Mouse (Mus musculus) G1E (cell line): ENCODE data around the gene Inha. TPM values are rescaled to one million over a fixed set of nuclear protein-coding genes. Genes with fewer than 3 reads are reported as not detected.

Experiments used
- ATAC-seq: 2 replicates; pipeline ENCODE4 v1.8.0; 2016; ENCODE audit warnings: mild to moderate bottlenecking; ENCODE audit not compliant: insufficient number of reproducible peaks, poor library complexity, low FRiP score, severe bottlenecking; ENCODE audit errors: extremely low read depth
- DNase-seq: peaks from one replicate; pipeline ENCODE4 v3.0.0; 2012; ENCODE audit warnings: low spot score
- H3K27me3 ChIP-seq: 2 replicates; pipeline ENCODE4 v1.6.1; 2012; ENCODE audit warnings: mild to moderate bottlenecking, low read length, inconsistent platforms; ENCODE audit not compliant: insufficient read depth
- H3K36me3 ChIP-seq: replicated peaks from 2 replicates; pipeline ENCODE3; 2012; ENCODE audit warnings: mild to moderate bottlenecking, inconsistent platforms
- H3K4me1 ChIP-seq: 2 replicates; pipeline ENCODE4 v1.6.1; 2012; ENCODE audit warnings: low read depth, low read length, inconsistent platforms, mixed read lengths; ENCODE audit not compliant: insufficient read depth
- H3K4me3 ChIP-seq: 2 replicates; pipeline ENCODE4 v1.5.1; 2012; ENCODE audit warnings: low read depth, mild to moderate bottlenecking, inconsistent platforms, low read length, moderate library complexity, mixed read lengths
- H3K9me3 ChIP-seq: replicated peaks from 2 replicates; pipeline ENCODE4 v1.6.1; 2012; ENCODE audit warnings: inconsistent platforms
- CTCF ChIP-seq: IDR thresholded peaks from 2 replicates; pipeline ENCODE4 v1.5.1; 2012; ENCODE audit warnings: low read depth, low read length, inconsistent platforms, mixed read lengths
- GATA1 ChIP-seq: IDR thresholded peaks from 2 replicates; pipeline ENCODE4 v1.6.1; 2012; ENCODE audit warnings: borderline replicate concordance, low read length, inconsistent platforms, mixed read lengths
- GATA2 ChIP-seq: IDR thresholded peaks from 2 replicates; pipeline ENCODE4 v1.6.1; 2012; ENCODE audit warnings: low read depth, low read length, inconsistent platforms, borderline replicate concordance
- POLR2AphosphoS5 ChIP-seq: IDR thresholded peaks from 2 replicates; pipeline ENCODE4 v1.6.1; 2012; ENCODE audit warnings: low read depth, low read length, inconsistent platforms; ENCODE audit not compliant: insufficient replicate concordance
- TAL1 ChIP-seq: conservative IDR thresholded peaks from 2 replicates; pipeline ENCODE4 v1.6.1; 2012; ENCODE audit warnings: low read depth, low read length, inconsistent platforms, mixed read lengths
- polyA plus RNA-seq: library from polyadenylated mRNA; stranded (reverse); fragments of >175 nt; gene quantifications from 2 replicates; pipeline ENCODE4 v1.2.3, GENCODE M21; 2012
- total RNA-seq, 2 experiments: library from RNA; stranded (forward) in 1 of 2; stranded (reverse) in 1 of 2; fragments of 200-1000 nt in 1 of 2; fragments of >200 nt in 1 of 2; fragmentation: Nextera tagmentation in 1 of 2; gene quantifications; 2 replicates each; pipeline ENCODE4 v1.2.3; 2014 to 2017

The Inha gene
- total and polyA plus RNA-seq, 3 experiments, result not detected

DNA sequence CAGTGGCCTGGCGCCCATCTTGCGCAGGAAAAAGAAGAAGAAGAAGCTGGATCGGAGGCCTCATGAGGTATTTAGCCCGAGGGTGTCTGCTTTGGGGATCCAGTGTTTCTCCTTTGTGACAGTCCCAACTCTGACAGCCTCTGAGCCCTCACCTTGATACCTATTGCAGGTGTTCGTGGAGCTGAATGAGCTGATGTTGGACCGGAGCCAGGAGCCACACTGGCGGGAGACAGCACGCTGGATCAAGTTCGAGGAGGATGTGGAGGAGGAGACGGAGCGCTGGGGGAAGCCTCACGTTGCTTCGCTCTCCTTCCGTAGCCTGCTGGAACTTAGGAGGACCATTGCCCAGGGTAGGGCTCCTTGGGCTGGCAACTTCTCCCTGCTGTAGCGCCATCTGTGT is 43.7 kb downstream of the Inha start:
- H3K4me1 ChIP-seq, result no peaks in the 10 kb centered on the region; the same call in 1 of the 2 replicates
- DNase-seq (no peak), ATAC-seq (no peak)
- no peaks in the 10 kb centered on the region for H3K36me3 ChIP-seq
- peaks cover 10% of the 10 kb centered on the region; the same call in 1 of the 2 replicates for H3K27me3 ChIP-seq
- H3K9me3 ChIP-seq, result no peaks in the 10 kb centered on the region
- TF ChIP-seq GATA1, result no peak
- TF ChIP-seq CTCF, result no peak
- no peak for TF ChIP-seq TAL1
- TF ChIP-seq POLR2AphosphoS5, result no peak
- no peak for TF ChIP-seq GATA2
- no peak overlapping the region for H3K4me3 ChIP-seq

DNA sequence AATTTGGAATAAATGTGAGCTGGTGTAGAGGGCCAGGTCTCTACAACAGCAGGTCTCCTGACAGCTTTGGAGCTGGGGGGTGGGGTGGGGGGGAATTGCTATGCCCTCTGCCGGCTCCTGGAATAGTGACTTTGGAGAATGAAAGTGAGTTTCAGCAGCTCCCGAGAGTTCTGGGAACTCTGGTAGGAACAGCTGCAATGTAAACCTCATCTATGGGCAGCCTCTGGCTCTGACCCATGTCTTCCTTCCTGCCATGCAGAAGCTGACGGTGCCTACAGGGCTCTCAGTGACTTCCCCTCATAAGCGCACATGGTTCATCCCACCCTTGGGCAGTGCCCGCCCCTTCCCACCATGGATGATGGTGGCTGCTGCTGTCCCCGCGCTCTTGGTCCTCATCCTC is 48.8 kb downstream of the Inha start:
- Histone ChIP-seq H3K36me3 (no peaks in the 10 kb centered on the region), H3K9me3 (no peaks in the 10 kb centered on the region), H3K4me3 (no peak overlapping the region), H3K4me1 (peaks cover 8% of the 10 kb centered on the region), H3K27me3 (no peaks in the 10 kb centered on the region; the same call in 1 of the 2 replicates)
- TF ChIP-seq TAL1, result no peak
- TF ChIP-seq CTCF, result no peak
- no peak for TF ChIP-seq GATA1
- TF ChIP-seq POLR2AphosphoS5, result no peak
- no peak for TF ChIP-seq GATA2
- DNase-seq, result no peak
- no peak for ATAC-seq

- no peak for ATAC-seq
- TF ChIP-seq GATA2, result no peak
- TF ChIP-seq CTCF, result no peak
- TF ChIP-seq POLR2AphosphoS5, result no peak
- TF ChIP-seq TAL1, result no peak
- TF ChIP-seq GATA1, result no peak
- Histone ChIP-seq H3K36me3 (no peaks in the 10 kb centered on the region), H3K27me3 (no peaks in the 10 kb centered on the region), H3K9me3 (no peaks in the 10 kb centered on the region), H3K4me3 (no peak overlapping the region), H3K4me1 (peaks cover 8% of the 10 kb centered on the region)
- no peak for DNase-seq
Observed at GRCm38 (mm10) chr1:75556143-75556781, 49.4 kb downstream of the Inha start.

- Histone ChIP-seq H3K36me3 (no peaks in the 10 kb centered on the region), H3K4me3 (no peak overlapping the region), H3K9me3 (no peaks in the 10 kb centered on the region), H3K27me3 (no peaks in the 10 kb centered on the region), H3K4me1 (peaks cover 8% of the 10 kb centered on the region)
- no peak for DNase-seq
- ATAC-seq, result no peak
- TF ChIP-seq POLR2AphosphoS5, result no peak
- no peak for TF ChIP-seq GATA2
- TF ChIP-seq CTCF, result no peak
Observed at GRCm38 (mm10) chr1:75557041-75557440, 50.2 kb downstream of the Inha start.

DNA sequence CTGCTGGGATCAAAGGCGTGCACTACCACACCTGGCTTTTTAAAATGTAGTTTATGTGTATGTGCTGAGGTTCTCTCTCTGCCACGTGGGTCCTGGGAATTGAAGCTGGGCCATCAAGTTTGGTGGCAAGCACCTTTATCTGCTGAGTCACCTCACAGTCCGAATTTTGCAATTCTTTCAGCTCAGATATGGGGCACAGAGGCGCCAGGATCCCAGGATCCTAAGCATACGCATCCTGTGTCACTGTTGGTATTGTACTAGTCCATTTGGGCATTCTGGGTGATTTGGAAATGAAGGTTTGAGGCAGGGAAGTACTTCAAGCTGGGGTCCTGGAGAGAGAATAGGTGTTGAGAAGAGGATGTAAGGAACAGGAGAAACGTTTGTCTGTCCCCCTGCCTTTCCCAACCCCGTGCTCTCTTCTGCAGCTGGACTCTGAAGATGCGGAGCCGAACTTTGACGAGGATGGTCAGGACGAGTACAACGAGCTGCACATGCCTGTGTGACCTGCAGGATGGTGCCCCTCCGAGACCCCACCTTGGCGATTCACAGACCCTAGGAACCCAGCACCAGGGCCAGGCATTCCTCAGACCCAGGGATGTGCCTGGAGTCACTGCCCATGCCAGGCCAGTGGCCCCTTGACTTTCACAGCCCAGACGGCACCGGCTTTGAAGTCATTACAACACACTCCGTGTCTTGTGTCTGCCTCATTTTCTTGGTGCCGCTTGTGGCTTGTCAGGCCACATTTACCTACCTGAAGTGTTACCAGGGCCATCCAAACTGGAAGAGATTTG is 51.7 kb downstream of the Inha start:
- H3K4me1 ChIP-seq, result peaks cover 8% of the 10 kb centered on the region
- H3K36me3 ChIP-seq, result no peaks in the 10 kb centered on the region
- no peak overlapping the region for H3K4me3 ChIP-seq
- H3K9me3 ChIP-seq, result no peaks in the 10 kb centered on the region
- H3K27me3 ChIP-seq, result no peaks in the 10 kb centered on the region
- ATAC-seq, result no peak
- DNase-seq, result no peak
- no peak for TF ChIP-seq TAL1
- TF ChIP-seq GATA2, result no peak
- TF ChIP-seq GATA1, result no peak
- no peak for TF ChIP-seq POLR2AphosphoS5
- TF ChIP-seq CTCF, result no peak

- peak; percentile 76 for TF ChIP-seq CTCF
- no peak for TF ChIP-seq POLR2AphosphoS5
Observed at GRCm38 (mm10) chr1:75559212-75559925, 52.5 kb downstream of the Inha start.

More at GRCm38 (mm10) chr1:75559212-75559925, 52.5 kb downstream of the Inha start:
- DNase-seq (peak; percentile 69), ATAC-seq (peak; percentile 84)
- Histone ChIP-seq H3K4me3 (no peak overlapping the region), H3K27me3 (no peaks in the 10 kb centered on the region), H3K9me3 (no peaks in the 10 kb centered on the region), H3K36me3 (no peaks in the 10 kb centered on the region), H3K4me1 (peaks cover 8% of the 10 kb centered on the region)

Other genes with a start within 250 kb of the Inha start
- gene Ptprn, start 242.6 kb upstream of the Inha start, total RNA-seq (2014; fragmentation: Nextera tagmentation), result not detected in 2 replicates
- gene Ptprn, start 242.6 kb upstream of the Inha start, total RNA-seq (2017), result 0.11 TPM in 1 of 2 replicates, not detected in the other
- gene Ptprn, start 242.6 kb upstream of the Inha start, polyA plus RNA-seq, result 0.03 and 0.08 TPM in 2 replicates
- gene Resp18, start 228.7 kb upstream of the Inha start, total RNA-seq (2014; fragmentation: Nextera tagmentation), result not detected in 2 replicates
- gene Resp18, start 228.7 kb upstream of the Inha start, total RNA-seq (2017), result not detected in 2 replicates
- not detected in 2 replicates for gene Resp18, start 228.7 kb upstream of the Inha start, polyA plus RNA-seq
- gene Dnpep, start 189.1 kb upstream of the Inha start, total RNA-seq (2014; fragmentation: Nextera tagmentation), result 56.3 and 73.7 TPM in 2 replicates
- gene Dnpep, start 189.1 kb upstream of the Inha start, total RNA-seq (2017), result 38.7 and 47.2 TPM in 2 replicates
- 69.4 and 79.0 TPM in 2 replicates for gene Dnpep, start 189.1 kb upstream of the Inha start, polyA plus RNA-seq
- gene Des, start 146.7 kb upstream of the Inha start, total RNA-seq (2014; fragmentation: Nextera tagmentation), result 12.9 and 19.0 TPM in 2 replicates
- gene Des, start 146.7 kb upstream of the Inha start, total RNA-seq (2017), result 3.4 and 5.6 TPM in 2 replicates
- gene Des, start 146.7 kb upstream of the Inha start, polyA plus RNA-seq, result 12.7 and 13.8 TPM in 2 replicates
- 1.9 and 7.7 TPM in 2 replicates for gene Speg, start 131.8 kb upstream of the Inha start, total RNA-seq (2014; fragmentation: Nextera tagmentation)
- gene Speg, start 131.8 kb upstream of the Inha start, total RNA-seq (2017), result 1.9 and 2.3 TPM in 2 replicates
- gene Speg, start 131.8 kb upstream of the Inha start, polyA plus RNA-seq, result 10.3 and 12.6 TPM in 2 replicates
- 179 and 182 TPM in 2 replicates for gene Gmppa, start 71.1 kb upstream of the Inha start, total RNA-seq (2014; fragmentation: Nextera tagmentation)
- gene Gmppa, start 71.1 kb upstream of the Inha start, total RNA-seq (2017), result 178 and 183 TPM in 2 replicates
- 328 and 349 TPM in 2 replicates for gene Gmppa, start 71.1 kb upstream of the Inha start, polyA plus RNA-seq
- 1.1 and 2.9 TPM in 2 replicates for gene Asic4, start 56.6 kb upstream of the Inha start, total RNA-seq (2014; fragmentation: Nextera tagmentation)
- gene Asic4, start 56.6 kb upstream of the Inha start, total RNA-seq (2017), result 1.7 and 2.6 TPM in 2 replicates
- gene Asic4, start 56.6 kb upstream of the Inha start, polyA plus RNA-seq, result 8.7 and 8.8 TPM in 2 replicates
- gene Chpf, start 27.8 kb upstream of the Inha start, total RNA-seq (2014; fragmentation: Nextera tagmentation), result 19.9 and 23.6 TPM in 2 replicates
- gene Chpf, start 27.8 kb upstream of the Inha start, total RNA-seq (2017), result 12.0 and 16.6 TPM in 2 replicates
- 119 and 121 TPM in 2 replicates for gene Chpf, start 27.8 kb upstream of the Inha start, polyA plus RNA-seq
- gene Tmem198, start 27.5 kb upstream of the Inha start, total RNA-seq (2014; fragmentation: Nextera tagmentation), result 0.30 TPM in 1 of 2 replicates, not detected in the other
- gene Tmem198, start 27.5 kb upstream of the Inha start, total RNA-seq (2017), result 0.76 and 1.1 TPM in 2 replicates
- 4.0 and 4.8 TPM in 2 replicates for gene Tmem198, start 27.5 kb upstream of the Inha start, polyA plus RNA-seq
- not detected in 2 replicates for gene Obsl1, start 625 bp upstream of the Inha start, total RNA-seq (2014; fragmentation: Nextera tagmentation)
- 0.05 and 0.17 TPM in 2 replicates for gene Obsl1, start 625 bp upstream of the Inha start, total RNA-seq (2017)
- gene Obsl1, start 625 bp upstream of the Inha start, polyA plus RNA-seq, result not detected in 2 replicates
- 25.2 and 35.2 TPM in 2 replicates for gene Stk11ip, start 14.5 kb downstream of the Inha start, total RNA-seq (2014; fragmentation: Nextera tagmentation)
- 30.0 and 35.3 TPM in 2 replicates for gene Stk11ip, start 14.5 kb downstream of the Inha start, total RNA-seq (2017)
- gene Stk11ip, start 14.5 kb downstream of the Inha start, polyA plus RNA-seq, result 201 and 251 TPM in 2 replicates
- gene Slc4a3, start 39.2 kb downstream of the Inha start, total RNA-seq (2014; fragmentation: Nextera tagmentation), result not detected in 2 replicates
- 0.05 and 0.23 TPM in 2 replicates for gene Slc4a3, start 39.2 kb downstream of the Inha start, total RNA-seq (2017)
- gene Slc4a3, start 39.2 kb downstream of the Inha start, polyA plus RNA-seq, result not detected in 2 replicates